Mouse (Mus musculus) spleen, adult 18-20 months (tissue): ENCODE measurements at regions not wholly inside any gene's neighbourhood (a gene's known extent, or its start where the extent isn't known, plus 50 kb on each side); places are given as distances from the start of the nearest gene placed in this dataset.
"Not testable (repeated sequence)": the region's sequence is repeated elsewhere in the genome, so short reads cannot be mapped to it uniquely, and the experiment has no call there.

Experiments
- DNase-seq, 2 experiments: peaks; one replicate each; pipeline ENCODE4 v3.0.0; 2022; ENCODE audit warnings: mixed read lengths in 2 of 2

DNA sequence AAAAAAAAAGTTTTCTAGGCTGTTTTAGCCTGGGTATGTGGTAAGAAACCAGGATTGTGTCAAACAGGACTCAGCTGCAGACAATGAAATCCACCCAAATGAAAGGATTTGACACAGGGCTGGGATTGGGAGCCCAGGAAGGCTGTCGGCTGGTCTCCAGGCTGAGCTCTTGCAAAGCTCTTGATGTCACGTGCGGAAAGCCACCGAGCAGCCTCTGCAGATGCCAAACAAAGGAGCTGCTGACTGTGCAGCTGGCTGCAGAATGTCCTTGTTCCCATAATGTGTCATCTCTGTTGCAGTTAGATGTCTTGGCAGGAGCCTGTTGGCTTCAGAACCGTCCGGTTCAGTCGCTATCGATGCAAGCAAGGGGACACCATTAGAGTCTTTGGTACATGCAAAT, 56.1 kb downstream of the Bbs10 start:
- DNase-seq, result no peak

DNA sequence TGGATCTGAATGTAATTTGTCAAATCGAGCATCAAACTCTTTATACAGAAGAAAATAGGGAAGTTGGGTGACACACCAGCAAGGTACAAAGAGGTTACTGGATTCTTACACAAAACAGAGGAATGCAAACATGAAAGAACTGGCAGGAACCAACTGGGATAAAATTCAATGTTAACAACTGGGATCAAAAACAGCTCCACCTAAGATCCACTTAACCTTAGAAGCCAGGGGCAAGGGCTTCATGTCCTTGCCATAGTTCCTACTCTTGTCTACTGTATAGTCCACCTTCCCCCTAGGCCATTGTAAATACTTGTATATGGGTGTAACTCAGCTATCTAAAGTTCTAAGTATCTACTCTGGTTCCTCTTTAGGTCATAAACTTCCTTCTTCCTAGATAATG, 59.9 kb downstream of the Bbs10 start:
- DNase-seq, result not testable (repeated sequence)

DNA sequence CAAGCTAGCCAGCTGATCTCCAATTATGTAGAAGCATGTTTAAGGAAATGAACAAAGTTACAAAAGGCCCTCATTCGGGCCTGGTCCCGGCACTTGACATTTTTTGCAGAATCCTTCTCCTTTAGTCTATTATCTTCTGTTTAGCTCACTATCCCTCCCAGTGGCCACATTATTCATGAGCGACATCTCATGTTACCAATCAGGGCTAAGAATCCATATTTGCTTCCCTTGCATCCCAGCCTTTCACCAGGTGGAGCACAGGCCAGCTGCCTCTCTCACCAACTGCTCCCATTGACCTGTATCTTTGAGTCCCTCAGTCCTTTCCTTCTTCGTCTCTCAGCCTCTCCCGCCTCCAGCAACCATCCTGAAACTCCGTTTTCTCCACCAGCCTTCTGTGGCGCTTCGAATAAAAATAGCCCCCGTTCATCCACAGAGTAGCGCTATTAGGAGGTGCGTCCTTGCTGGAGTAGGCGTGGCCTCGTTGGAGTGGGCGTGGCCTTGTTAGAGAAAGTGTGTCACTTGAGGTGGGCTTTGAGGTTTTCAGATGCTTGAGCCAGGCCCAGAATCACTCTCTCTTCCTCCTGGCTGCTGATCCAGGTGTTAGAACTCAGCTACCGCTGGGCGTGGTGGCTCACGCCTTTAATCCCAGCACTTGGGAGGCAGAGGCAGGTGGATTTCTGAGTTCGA, 63.4 kb downstream of the Bbs10 start:
- no peak for DNase-seq

DNA sequence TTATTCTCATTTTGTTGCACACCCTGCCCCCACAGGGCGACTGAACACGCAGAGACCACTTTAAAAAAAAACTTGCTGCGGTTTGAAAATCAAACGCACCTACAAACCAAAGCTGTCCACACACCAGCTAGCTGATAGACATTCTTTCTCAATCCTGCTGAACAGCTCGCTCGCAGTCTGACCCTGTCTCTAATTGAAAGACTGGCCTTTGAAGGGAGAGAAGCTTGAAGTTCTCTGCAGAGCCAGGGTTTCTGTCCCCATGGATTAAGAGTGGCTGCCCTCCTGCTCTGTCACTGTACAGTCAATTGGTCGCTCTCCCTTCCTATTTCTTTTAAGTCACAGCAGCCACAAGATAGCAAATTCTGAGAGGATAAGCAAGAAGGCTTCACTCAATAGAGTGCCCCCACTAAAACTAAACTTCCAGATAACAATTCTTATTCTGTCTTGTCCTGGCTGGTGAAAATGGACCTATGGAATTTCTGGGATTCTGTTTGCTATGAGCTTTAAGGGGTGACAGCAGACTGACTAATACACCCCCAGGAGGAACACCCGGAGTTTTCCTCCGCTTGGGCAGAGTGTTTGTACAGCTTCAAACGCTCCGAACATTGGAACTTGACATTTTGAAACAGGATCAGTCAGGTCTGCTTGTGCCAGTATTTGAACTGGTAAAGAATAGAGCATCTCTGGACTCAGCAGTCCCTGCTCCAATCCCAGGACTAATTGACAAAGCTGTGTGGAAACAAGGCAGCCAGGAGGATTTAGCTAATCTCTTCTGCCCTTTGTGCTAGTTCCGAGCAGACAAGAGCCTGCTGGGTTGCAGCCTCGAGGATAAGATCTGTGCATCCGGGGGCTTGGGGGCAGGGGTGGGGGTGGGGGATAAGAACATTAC, 65.5 kb downstream of the Bbs10 start:
- no peak for DNase-seq

DNA sequence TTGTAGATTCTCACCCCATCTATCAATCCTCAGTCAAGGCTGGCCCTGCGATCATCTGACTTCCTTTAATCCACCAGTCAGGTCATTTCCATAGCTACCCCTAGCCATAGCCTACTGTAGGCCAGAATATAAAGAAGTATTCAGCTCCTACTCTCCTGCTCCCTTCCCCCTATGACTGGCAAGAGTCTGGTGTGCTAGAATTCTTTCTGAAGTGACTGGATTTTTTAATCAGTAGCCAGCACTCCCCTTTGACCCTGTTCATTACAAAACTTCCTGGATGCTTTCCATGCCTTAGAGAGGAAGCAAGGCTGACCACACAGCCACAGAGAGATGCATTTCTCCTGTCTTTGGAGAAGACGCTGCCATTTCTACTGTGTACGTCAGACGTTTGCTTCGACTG, 66.5 kb downstream of the Bbs10 start:
- no peak for DNase-seq

DNA sequence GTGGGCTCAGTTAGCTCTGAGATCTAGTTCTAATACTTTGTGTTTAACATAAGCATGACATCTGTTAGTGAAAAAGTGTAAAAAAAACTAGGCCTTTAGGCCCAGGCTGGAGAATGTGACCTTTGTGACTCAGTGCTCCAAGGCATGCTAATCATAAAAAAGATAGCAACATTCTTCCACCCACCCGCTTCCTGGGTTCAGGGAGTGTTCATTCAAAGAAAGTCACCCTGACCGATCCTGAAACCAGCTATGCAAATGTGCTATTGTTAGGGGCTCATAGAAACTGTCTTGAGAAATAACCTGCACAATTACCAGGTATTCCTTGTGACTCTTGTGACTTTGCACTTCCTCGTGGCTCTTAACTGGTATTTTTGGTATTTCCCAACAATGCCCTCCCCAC, 70.6 kb downstream of the Bbs10 start:
- not testable (repeated sequence) for DNase-seq

DNA sequence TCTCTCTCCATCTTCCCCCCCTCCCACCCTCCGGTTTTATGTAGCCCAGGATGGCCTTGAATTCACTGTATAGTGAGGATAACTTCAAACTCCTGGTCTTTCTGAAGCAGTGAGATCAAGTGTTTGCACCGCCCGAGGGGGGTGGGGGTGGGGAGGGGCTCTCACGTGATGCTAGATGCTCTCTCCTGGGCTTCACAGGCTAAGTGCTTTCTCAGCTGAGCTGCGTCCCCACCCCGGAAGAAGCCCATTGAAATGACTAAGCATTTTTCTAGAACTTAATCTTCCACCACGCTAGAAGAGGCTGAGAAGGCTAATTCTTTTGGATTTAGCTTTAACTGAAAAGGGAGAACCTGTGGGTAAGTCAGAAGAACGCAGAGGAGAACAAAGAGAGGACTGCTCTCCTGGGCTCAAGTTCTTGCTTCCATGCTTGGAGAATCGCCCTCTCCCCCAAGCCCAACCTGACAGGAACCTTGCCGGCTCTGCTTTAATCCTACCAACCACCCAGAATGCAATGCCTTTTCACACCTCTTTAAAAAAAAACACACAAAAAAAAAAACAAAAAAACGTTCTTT, 79.7 kb downstream of the Bbs10 start:
- no peak for DNase-seq

DNA sequence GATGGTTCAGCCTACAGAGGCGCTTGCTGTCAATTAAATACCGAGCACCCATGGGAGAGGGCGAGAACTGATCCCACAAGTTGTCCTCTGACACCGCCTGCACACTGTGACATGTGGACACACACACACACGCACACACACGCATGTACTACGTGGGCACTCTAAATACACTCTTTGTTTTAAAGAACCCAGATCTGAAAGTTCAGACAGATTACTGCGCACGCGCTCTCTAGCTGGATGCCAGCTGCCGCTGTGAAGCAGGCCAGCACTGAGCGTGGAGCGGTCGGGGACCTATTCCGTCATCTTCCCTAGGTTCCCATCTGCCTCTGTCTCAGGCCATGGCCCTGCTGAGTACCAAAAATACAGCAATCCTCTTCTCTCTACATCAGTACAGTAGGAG, 83.2 kb downstream of the Bbs10 start:
- no peak for DNase-seq

DNA sequence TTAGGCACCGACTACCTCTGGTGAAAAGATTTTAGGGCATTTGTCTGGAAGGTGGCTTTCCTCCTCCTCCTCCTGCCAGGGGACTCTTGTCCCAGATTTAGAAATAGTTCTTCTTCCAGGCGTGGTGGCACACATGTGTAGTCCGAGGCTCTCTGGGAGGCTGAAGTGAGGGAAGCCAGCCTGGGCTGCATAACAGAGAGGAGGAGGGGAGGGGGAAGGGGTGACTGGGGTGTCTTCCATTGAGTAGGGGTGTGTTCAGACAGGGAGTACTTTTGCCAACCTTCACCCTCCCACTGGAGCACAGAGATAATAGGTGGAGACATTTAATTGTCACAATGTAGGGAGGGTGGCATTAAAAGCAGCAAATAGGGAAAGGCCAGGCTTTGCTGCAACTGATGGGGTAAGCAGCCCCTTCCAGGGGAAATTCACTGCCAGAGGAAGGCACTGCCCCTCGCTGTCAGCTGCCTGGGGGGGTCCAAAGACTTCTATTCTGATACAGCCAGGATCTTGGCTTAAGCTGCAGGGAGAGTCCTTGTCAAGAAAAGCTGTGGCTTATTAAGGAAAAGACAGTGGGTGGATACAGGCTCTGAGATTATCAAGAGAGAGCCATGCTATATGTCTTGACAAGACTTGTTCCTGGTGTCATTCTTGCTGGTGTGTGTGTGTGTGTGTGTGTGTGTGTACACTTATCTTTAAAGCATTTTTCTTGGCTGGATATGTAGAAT, 83.9 kb downstream of the Bbs10 start:
- DNase-seq, result no peak

DNA sequence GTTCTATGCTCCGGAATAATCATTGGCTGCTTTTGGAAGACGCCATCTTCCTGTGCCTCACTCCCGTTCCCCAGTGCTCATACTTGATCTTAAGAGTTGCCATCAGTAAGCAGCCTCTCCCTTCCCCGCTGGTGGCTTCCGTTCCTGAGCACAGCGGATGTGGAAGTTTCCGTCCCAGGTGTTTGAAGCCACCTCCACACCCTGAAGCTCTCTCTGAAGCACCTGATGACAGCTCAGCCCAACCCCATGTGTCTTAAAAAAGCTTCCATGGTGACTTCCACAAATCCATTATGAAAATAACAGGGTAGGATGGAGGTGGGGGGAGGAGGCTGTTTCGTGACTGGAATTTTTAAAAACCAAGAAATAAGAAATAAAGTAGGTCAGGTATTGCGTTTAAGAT, 87.1 kb downstream of the Bbs10 start:
- no peak for DNase-seq

DNA sequence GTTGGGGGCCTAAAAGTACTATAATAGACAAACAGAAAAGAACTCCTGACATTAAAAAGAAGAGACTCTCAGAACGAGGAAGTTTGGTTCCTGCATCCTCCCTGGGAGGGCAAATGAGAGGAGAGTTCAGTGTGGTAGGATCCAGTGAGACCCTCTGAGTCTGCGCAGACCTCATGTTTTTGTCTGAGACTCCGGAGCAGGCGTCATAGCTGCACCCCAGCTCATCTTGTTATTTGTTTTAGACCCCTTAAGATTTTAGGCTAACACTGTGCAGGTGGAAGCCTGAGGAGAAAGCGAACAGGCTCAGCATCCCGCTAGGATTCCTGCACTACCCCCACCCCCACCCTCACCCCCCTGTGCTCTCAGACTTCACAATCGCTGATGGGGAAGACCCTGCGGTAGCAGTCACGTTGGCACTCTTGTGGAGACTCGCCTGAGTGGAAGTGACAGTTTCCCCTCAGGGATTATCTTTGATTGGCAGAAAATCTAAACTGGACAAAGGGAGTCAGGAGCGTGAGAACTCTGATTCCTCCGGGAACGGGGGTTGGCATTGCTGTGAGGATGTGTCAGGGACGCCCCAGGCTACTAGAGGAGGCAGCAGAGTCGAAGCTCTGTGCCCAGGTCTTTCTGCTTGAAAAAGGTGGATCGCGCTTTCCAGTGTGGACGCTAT, 85.0 kb upstream of the Nap1l1 start:
- no peak for DNase-seq

DNA sequence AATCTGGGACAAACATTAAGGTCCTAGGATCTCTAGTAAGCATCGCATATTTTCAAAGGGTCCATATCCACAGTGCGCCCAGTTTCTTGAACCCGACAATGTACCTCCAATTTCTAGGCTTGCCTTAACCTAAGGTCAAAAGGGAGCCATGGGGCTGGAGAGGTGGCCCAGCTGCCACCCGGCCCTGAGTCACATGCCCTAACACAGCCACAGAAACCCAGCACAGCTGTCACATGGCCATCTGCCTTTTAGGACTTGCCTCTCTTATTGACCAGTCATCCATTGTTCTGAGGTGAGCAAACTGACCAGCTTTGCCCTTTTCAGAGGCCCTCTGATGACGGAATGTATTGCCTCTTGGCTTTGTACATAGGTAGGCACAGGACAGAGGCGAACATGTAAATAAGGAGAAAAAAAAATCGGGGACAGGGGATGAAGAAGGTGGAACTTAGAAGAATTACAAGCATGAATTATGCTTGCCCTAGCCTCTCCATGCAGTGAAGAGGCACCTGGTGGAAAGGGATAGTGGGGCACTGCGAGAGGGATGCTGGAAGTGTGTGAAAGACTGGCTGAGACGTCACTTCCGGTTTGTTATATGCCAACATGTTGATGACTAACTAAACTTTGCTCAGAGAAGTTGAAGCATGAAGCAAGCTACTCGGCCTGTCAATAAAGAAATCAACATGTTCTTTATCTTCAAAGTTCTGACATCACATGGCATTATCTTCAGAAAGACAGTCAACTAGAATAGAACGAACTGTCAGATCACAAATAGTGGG, 84.3 kb upstream of the Nap1l1 start:
- no peak for DNase-seq

DNA sequence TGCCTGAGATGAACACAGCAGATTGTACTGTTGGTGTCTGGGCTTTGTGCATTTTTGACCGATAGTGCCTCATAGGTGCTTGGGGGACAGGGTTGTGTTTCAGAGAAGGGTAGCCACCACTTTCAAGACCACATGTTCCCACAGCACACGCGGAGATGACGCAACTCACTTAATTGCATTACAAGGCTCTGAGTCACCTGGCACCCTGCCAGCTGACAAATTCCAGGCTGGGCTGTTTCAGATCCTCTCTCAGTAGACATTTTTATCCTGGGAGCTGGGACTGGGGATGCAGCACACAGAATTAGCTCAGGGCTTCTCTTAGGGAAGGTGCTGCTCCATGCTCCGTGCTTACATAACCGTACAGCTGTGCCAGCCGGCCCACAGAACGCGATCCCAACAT, 83.1 kb upstream of the Nap1l1 start:
- peak in 1 of 2 experiments; percentile 14 for DNase-seq

DNA sequence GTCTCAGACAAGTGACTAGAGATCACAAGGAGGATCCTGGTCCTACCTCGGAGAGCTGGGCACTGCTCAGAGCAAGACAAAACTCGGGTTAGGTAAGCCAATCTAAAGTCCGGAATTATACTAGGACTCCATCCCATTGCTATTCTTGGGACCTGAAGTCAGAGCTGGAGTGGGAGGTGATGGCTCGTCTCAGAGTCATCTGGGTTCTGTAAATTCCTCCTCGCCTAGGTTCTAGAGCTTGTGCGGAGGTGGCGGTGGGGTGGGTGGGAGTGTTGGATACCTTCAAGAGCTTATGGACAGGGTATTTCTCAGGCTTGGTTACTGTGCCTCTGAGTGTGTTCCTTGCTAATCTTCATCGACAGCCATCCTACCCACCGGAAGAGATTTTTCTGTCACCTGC, 78.6 kb upstream of the Nap1l1 start:
- DNase-seq, result no peak

DNA sequence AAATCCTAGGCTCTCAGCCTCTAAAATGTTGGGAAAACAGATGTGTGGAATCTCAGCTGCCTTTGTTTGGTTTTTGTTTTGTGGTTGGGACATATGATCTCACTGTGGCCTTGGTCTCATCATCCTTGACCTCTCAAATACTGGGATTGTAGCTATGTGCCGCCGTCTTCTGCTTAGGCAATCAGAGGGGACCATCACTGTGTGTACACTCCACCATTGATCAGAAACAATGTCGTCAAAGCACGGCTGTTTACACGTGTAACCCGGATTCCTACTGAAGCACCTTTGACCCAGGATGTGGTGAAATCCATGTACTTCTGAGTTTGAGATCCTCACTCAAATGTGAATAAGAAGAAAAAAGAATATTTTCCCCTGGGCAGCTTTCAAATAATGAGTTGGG, 68.0 kb upstream of the Nap1l1 start:
- no peak for DNase-seq

DNA sequence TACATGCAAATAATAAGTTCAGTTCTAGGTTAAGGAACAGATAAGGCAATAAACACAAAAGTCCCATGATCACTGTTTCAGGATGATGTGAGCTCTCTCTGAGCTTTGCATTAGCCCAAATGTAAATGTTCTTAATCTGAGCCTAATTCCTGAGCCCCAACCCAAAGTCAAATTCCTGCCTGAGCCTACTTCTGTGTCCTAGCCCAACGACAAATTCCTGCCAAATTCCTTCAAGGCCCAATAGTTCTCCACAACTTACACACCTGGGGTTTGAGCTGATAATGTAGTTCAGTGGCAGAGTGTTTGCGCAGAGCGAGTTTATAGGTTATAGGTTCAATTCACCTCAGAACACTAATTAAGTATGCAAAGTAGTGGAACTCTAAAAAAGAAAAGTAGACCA, 64.1 kb upstream of the Nap1l1 start:
- DNase-seq, result no peak

DNA sequence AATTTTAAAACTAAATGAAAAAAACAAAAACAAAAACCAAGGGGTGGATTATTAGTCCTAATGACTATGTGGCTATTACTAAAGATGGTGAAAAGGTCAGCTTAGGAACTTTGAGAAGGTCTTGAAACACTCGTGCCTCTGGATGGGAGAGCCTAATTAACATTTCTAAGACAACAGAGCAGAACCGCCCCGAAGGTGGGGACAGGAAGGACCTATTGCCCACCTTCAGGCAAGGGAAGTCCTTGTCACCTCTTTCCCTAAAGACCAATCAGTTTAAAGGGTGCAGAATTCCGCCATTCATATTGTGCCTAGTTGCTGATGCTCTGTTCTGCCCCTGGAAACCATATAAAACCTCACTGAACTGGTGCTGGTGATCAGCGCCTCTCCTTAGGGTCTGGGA, 63.5 kb upstream of the Nap1l1 start:
- no peak for DNase-seq

DNA sequence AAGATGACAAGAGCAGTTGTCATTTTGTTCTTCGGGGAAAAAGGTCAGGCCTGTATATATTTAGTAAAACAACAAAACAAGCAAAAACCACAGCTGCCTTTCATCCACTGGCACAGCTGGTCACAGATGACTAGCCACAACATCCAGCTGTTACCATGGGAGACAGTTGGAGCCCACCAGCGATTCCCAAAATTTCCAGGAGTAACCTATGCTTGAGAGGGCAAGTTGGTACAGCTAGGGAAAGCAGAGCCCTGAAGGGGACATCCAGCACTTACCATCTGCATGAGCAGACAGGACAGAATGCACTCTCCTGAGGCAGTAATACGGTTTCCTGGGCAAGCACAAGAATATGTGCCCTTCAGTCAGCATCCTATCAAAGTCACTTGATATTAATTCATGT, 62.9 kb upstream of the Nap1l1 start:
- no peak for DNase-seq

DNA sequence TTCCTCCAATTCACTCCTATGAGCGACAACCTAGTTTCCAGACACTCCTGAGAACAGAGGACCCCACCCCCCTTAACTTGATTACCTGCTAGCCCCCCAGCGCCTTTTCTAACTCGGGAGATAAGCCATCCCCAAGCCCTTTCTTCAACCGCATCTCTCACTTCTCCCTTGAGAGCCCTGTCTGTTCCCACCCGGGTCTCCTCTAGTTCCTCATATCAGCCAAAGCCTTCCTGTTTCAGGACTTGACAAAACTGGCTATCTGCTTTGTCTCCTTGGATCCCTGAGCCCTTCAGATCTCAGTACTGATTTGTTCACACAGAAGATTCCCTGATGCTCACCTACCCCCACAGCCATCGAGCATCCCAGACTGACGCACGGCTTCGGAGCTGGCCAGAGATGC, 61.5 kb upstream of the Nap1l1 start:
- DNase-seq, result no peak

DNA sequence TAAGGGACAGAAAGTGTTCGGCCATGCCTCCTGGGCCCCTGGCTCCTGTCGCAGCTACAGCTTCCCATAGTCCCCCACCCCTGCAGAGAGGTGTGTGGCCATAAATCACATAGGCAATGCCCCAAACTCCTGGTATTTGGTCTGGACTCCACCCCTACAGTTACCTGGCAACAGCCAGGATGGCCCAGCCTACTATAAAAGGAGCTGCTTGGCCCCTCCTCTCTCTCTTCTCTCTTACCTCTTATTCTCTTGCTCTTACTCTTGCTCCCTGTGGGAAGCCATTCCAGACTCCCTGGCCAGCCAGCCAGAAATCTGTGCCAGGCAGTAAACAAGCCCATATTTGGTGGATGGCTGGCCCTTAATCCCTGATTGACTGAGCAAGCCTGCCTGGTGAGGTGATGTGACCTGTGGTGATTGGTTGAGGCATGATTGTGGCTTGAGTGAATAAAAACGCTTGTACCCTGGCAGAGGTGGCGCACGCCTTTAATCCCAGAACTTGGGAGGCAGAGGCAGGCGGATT, 56.4 kb upstream of the Nap1l1 start:
- DNase-seq, result no peak

DNA sequence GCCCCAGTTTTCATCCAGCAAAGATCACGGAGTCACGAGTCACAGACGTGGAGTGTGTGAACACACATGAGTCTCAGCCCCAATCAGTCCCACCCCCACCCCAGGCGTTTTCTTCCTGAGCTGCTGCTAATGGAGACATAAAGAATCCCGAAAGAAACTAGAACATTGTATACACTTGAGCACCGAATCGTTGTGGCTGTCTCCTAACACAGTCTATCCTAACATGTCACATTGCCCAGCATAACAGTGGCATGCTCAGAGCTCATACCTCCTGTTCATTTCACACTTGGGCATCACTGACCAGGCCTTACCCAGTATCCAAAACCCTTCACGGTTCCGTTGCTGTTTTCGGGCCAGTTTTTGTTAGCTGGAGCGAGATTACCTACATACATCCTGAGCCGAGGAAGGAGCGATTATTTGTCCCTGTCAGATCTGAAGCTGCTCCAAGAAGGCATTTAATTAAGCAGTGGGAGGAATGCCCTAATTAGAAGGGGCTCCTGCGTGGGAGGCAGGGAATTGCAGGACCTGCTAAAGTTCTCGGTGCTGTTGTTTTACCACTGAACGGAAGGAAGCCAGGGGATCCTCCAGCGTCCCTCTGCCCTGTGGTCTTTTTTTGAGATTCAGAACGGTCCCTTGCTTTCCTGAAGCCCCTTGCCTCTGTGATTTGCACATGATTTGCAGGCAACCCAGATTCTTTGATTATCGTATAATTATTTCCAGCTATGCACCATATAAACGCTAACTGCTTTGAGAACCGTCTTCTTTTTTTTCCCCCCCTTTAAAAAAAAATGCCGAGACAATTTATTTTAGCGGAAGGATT, 53.4 kb upstream of the Nap1l1 start:
- no peak for DNase-seq
